Mouse (Mus musculus) heart, postnatal 36 days (tissue): ENCODE measurements around the gene Rad9b. TPM values are rescaled to one million over a fixed set of nuclear protein-coding genes. Genes with fewer than 3 reads are reported as not detected.

Experiments
- DNase-seq, 2 experiments: peaks; one replicate each; pipeline ENCODE4 v3.0.0; 2021 to 2022
- intact Hi-C: fragments of 180-260 bp; cut with DNase I; formaldehyde crosslinking; loops from one replicate; pipeline ENCODE4 v1.15.1; 2025
- total RNA-seq, 2 experiments: library from RNA; stranded (reverse); gene quantifications; 2 replicates each; pipeline ENCODE4 v1.2.3; 2021

The Rad9b gene
- total RNA-seq: under 1 TPM; 0.57 to 0.94 TPM

DNA sequence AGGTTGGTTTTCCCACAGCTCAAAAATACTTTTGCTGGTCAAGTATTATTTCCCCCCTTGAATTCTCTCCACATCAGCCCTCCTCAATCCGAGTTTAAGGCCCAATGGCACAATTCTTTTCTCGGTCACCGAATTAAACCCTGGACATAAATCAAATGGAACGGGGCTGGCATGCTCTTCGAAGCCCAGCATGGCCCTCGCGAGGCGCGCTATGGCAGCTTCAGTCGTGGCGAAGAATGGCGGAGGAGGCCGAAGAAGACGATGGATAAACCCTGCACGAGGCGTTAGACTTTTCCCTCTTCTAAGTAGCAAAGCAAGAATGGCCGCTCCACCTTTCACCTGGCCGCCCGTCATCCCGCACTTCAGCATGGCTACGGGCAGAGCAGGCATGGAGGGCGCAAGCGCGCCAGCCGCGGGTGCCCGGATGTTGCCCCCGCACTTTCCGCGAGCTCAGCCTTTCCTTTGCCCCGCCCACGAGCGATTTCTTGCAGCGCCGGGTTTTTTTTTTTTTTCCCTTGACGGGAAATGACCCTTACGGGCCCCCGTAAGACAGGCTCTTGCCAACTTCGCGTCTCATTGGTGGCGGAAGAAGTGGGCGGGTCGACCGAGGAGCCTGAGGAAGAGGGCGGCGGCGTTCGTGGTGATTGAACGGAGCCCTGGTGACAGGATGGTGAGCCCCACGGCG lies at the start of gene Rad9b, which contains the start of gene Vps29:
Rad9b (minus strand) TSS at position 427 of the 685 bp plus-strand sequence.
Vps29 (plus strand) TSS at position 563 of the 685 bp plus-strand sequence.
- DNase-seq: peak; percentile 98 to 99
- intact Hi-C loops: loop anchor here (2.0 kb wide), 1 partner anchor 19 kb away; the partner anchor contains the start of gene Fam216a

DNA sequence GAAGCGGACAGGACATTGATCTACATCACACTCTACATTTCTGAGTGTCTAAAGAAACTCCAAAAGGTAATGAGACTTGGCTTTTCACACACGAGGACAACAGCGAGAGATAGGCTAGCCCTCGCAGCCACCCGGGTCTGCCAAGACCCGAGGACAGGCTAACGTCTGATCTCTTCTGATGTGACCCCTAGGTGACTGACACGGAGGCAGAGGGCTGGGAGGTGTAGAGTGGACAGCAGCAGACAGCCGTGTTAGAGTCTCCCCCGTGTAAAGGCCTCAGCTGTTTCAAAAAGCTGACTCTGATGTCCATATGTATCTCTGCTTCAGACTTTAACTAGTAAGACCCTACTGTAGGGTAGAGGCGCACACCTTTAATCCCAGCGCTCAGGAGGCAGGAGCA lies 49.3 kb upstream of the Rad9b start:
- no peak for DNase-seq
- intact Hi-C loops: loop anchor here (2.0 to 5.0 kb wide), 2 partner anchors 19 to 324 kb away; no protein-coding TSS in a partner anchor

DNA sequence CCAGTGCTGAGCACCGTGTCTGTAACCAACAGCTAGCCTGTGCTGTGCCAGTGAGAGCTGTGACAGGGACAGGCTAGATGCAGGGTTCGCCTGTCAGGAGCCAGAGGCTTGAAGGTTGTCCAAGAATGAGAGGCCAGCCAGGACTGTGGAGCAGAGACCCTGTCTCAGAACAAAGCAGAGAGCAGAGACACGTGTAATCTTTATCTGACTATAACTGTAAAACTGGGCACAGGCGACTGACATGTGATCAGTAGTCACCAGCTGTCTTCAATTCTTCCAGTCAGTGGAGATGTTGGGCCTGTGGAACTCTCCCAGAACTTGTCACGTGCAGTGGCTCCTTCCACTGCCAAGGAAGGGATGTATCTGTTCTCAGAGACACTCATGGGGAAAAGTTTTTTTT lies 48.7 kb upstream of the Rad9b start:
- intact Hi-C loops: loop anchor here (2.0 to 5.0 kb wide), 2 partner anchors 20 to 325 kb away; no protein-coding TSS in a partner anchor
- peak; percentile 70 to 77 for DNase-seq

DNA sequence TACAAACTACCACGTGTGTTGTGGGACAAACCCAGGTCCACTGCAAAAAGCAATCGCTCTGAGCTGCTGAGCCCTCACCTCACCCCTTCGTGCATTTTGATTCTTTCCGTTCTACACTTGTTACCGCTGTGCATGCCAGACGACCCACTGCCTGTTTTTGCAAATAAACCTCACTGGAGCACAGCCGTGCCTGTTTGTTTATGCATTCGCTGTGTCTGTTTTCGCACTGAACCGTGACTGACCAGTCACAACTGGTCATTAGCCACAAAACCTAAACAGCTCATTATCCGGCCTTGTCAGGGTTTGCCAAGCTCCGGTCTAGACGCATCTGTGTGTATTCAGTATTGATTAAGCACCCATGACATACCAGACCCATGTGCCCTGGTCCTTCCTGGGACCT lies 48.1 kb upstream of the Rad9b start:
- intact Hi-C loops: loop anchor here (2.0 to 5.0 kb wide), 2 partner anchors 21 to 325 kb away; no protein-coding TSS in a partner anchor
- DNase-seq: no peak

DNA sequence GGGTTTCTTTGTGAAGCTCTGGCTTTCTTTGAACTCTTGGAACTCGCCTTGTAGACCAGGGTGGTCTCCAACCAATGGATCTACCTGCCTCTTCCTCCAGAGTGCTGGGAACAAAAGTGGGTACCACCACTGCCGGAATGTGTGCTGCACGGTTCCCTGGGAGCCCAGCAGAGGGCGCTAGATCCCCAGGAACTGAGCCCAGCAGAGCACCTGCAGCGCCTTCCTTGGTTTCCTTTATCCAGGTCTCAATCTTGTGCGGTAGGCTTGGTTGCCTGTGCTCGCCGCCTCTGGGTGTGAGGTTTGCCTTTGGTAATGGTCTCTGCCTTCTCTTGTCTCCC lies 47.2 kb upstream of the Rad9b start:
- DNase-seq: peak; percentile 84
- intact Hi-C loops: loop anchor here (1.0 to 5.0 kb wide), 2 partner anchors 226 to 326 kb away; no protein-coding TSS in a partner anchor

DNA sequence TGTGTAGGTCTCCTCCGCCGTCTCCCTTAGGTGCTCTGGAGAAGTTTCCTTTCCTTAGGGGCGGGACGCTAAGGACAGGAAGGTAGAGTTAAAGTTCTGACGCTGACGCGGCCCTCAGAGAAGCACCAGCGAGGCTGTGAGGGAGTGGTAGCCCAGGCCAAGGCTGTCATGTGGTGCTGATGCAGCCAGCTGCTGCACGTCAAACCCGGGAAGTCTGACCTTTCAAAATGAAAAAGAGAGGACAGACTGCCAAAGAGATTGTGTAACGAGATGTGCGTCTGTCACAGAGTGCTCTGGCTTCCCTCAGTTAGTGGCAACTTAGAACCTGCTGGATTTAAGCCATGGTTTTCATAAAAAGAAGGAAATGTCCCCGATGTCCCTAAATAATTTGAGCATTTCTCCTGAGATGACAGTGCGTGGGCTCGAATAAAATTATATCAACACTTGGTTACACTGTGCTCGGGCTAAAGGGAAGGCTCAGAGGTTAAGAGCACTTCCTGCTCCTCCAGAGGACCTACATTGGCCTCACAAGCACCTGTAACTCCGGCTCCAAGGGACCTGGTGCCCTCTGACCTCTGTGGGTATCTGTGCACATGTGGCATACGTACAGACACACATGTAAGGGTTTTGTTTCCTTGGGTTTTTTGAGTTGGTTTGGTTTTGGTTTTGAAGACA lies 46.7 kb upstream of the Rad9b start:
- DNase-seq: peak; percentile 73 to 75
- intact Hi-C loops: loop anchor here (1.0 to 5.0 kb wide), 2 partner anchors 227 to 327 kb away; no protein-coding TSS in a partner anchor

DNA sequence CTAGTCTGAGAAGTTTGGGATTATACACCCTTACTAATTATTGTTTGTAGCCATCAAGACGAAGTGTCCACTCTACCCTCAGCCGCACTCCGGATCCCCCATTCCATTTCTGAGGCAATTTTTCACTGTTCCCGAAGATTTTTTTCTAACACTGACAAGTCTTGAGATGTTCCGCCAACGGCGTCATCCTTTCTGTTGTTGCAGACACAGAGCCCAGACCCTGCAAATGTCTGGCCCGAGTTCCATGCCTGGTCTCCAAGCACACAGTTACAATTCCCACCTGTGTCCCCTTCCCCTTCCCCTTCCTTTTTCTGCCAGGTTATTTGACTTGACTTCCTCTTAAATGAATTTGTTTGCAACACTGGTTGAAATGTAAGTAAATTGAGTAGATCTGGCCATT lies 45.8 kb upstream of the Rad9b start:
- intact Hi-C loops: loop anchor here (2.0 to 5.0 kb wide), 2 partner anchors 27 to 327 kb away; partner anchors contain the start of gene Fam216a
- no peak for DNase-seq

DNA sequence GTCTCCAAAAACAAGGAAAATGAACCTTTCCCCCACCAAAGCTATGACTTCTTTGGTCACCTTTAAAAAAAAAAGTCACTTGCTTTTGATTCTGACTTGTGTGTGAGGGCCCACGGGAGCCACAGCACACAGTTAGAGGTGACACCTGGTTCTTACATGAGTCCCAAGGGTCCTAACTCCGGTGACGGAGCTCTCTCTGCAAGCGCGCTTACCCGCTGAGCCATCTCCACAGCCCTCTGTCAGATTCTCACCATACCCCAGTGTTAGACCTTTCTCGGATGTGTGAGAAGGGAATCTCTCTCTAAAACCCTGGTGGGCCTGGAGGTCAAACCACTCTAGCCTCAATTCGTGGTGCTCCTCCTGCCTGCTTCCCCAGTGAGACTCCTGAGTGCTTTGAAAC lies 43.5 kb upstream of the Rad9b start:
- DNase-seq: no peak
- intact Hi-C loops: no loop called here

DNA sequence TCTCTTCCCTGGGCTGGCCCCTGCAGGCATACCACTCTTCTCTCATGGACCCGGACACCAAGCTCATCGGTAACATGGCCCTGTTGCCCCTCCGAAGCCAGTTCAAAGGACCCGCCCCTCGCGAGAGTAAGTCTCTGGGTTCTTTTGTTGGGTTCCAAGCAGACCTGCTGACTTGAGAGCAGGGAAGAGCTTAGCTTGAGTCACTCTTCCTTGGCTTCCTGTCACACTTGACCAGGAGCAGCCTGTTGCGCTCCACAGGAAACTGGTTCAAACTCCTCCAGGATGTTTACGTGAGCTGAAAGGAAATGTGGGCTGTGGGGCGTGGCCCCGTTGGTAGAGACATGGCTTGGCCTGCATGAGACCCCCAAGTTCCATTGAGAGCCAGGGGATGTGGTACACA lies 42.8 kb upstream of the Rad9b start:
- intact Hi-C loops: no loop called here
- peak; percentile 49 to 51 for DNase-seq

DNA sequence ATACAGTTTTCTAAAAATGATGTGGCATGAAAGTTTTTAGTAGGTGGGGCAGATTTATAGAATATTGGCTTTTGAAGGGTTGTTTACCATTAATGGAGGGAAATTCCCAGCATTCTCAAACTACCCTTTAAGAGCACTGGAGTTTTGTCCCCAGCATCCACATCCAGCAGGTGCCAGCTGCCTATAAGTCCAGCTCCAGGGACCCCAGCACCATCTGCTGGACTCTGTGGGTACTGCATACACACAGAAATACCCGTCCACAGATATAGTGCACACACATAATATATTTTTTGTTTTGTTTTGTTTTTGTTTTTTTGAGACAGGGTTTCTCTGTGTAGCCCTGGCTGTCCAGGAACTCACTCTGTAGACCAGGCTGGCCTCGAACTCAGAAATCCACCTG lies 39.9 kb upstream of the Rad9b start:
- DNase-seq: peak; percentile 67 to 83
- intact Hi-C loops: loop anchor here (5.0 kb wide), 1 partner anchor 127 kb away; no protein-coding TSS in a partner anchor

DNA sequence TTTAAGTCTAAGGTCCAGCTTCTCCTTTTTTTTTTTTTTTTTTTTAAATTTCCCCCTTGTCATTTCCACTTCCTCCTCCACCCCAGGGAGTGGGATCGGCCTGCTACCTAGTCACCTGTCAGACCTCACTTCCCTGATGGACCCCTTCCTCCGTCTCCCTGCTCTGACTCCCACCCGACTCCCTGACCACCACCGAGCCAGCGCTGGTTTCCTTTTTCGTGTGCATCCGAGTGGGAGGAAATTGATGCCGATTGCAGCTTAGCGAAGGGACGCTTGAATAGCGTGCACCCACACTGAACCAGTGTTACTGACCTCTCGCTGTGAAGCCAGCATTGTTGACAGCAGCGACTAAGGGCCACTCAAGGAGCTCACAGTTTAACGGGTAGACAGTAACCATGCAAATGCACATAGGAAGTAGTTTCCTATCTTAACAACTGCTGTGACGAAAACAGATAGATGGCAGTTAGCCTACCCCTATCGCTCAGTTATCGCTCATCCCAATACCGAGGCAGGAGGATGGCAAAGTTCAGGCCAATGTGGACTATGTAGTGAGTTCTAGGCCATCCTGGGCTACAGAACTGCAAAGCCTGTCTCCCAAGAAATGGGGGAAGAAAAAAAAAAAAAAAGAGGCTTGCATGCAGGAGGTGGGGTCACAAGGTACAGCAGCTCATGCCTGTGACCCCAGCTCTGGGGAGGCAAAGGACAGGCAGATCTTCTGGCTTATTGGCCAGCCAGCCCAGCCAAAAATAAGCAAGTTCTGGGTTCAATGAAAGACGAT lies 38.4 kb upstream of the Rad9b start:
- intact Hi-C loops: loop anchor here (5.0 kb wide), 1 partner anchor 125 kb away; no protein-coding TSS in a partner anchor
- peak; percentile 43 to 46 for DNase-seq

DNA sequence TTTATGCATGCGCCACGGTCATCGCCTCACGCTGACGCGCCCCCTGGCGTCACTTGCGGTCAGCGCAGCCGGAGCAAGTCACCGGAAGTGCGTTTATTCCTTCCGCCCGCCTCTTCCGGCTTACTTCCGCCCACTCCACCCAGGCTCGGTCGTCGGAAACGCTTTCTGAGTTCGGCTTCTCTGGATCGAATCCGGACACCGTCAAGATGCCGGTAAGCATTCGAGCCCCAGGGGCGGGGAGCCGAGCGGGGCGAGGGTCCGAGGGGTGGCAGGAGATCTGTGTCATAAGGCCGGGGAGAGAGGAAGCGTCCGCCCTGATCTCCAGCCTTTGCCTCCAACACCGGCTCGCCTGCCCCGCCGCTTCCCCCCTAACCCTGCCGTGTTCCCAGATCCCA lies 37.8 kb upstream of the Rad9b start, which contains the start of gene Arpc3:
Arpc3 (plus strand) TSS at position 93 of the 395 bp plus-strand sequence.
- peak; percentile 94 for DNase-seq
- intact Hi-C loops: loop anchor here (5.0 kb wide), 1 partner anchor 124 kb away; no protein-coding TSS in a partner anchor

DNA sequence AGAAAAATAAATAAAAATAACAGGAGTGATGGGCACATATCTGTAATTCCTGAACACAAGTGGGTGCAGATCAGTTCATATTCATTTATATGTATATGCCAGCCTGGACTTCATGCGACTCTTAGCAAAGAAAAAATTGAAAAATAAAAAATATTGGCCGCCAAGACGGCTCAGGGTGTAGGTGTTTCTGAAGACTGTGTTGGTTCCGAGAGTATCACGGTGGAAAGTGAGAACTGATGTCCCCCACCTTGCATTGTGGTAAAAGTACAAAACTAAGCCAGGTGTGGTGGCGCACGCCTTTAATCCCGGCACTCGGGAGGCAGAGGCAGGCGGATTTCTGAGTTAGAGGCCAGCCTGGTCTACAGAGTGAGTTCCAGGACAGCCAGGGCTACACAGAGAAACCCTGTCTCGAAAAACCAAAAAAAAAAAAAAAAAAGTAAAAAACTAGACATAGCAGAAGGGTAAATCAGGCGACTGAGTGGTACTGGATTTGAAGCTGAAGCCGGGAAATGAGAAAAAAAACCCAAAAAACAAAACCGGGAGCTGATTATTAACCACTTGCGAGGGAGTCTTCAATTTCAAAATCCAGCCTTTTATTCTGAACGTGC lies 37.2 kb upstream of the Rad9b start:
- intact Hi-C loops: loop anchor here (5.0 kb wide), 1 partner anchor 124 kb away; no protein-coding TSS in a partner anchor
- no peak for DNase-seq

DNA sequence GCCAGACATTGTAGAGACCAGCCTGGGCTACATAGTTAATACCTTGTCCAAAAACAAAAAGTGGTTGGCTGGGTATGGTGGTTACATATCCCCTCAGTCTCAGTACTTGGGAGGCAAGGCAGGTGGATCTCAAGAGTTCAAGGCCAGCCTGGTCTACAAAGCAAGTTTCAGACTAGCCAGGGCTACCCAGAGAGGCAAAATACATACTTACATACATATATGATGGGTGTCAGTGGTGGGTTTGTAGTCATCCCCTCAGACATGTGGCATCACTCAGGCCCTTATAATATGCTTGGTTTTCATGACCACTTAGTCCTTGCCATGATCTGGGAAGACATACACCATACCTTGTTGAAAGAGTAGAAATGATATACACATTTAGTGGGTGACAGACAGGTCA lies 36.6 kb upstream of the Rad9b start:
- intact Hi-C loops: loop anchor here (5.0 kb wide), 1 partner anchor 123 kb away; no protein-coding TSS in a partner anchor
- DNase-seq: no peak

DNA sequence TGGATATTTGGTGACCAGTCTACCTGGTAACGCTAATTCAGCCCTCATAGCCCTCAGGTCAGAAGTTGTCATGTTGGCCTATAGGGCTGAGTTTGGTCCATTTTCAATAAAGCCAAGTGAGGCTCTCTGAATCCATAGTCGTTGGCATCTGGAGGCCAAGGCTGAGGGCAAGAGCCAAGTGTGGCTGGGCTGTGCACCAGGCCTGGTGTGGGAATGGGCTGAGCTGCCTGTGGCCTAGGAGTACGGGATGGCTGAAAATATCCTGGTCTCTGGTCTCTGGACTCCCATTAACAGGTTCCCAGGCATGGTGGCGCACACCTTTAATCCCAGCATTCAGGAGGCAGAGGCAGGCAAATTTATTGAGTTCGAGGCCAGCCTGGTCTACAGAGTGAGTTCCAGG lies 36.0 kb upstream of the Rad9b start:
- DNase-seq: no peak
- intact Hi-C loops: loop anchor here (5.0 kb wide), 1 partner anchor 123 kb away; no protein-coding TSS in a partner anchor

DNA sequence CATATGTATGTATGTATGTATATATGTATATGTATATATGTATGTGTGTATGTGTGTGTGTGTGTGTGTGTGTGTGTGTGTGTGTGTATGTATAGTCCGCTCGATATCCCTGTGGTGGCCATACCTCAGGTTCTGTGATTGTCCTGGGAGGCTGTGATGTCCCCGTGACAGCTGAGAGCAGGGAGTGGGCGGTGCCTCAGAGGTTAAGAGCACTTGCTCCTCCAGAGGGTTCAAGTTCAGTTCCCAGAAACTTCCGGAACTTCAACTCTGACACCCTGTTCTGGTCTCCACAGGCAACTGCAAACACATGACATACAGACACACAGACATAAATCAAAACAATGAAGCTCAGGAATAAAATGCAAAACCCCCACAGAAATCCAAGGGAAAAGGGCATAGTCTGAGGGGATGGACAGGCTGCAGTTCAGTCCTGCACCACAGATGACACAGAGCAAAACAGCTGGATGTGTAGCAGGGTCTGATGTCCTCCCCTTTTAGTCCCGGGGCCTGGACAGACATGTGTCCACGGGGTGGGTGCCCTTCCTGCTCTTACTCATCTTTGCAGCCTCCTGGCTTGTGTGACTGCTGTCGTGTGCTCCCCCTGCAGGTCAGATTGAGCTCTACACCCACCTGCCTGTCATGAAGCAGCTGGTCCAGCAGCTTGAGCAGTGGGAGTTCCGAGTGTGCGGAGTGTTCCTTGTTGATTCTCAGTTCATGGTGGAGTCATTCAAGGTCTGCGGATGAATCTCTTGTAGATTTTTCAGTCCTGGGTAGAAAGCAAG lies 25.5 kb upstream of the Rad9b start:
- intact Hi-C loops: no loop called here
- DNase-seq: peak; percentile 71 to 73

DNA sequence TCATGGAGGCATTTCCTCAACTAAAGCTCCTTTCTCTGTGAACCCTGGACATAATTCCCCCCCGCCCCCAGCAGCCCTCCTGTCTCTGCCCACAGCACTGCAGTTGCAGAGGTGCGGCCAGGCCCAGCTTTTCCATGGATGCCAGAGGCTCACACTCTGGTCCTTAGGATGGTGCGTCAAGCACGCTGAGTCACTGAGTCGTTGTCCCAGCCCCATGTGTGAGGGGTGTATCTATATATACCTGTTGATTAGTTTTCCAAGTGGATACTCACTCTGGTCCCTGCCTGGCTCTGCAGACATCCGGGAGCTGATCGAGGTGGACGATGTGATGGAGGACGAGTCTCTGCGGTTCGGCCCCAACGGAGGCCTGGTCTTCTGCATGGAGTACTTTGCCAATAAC lies 24.1 kb upstream of the Rad9b start:
- DNase-seq: no peak
- intact Hi-C loops: no loop called here

DNA sequence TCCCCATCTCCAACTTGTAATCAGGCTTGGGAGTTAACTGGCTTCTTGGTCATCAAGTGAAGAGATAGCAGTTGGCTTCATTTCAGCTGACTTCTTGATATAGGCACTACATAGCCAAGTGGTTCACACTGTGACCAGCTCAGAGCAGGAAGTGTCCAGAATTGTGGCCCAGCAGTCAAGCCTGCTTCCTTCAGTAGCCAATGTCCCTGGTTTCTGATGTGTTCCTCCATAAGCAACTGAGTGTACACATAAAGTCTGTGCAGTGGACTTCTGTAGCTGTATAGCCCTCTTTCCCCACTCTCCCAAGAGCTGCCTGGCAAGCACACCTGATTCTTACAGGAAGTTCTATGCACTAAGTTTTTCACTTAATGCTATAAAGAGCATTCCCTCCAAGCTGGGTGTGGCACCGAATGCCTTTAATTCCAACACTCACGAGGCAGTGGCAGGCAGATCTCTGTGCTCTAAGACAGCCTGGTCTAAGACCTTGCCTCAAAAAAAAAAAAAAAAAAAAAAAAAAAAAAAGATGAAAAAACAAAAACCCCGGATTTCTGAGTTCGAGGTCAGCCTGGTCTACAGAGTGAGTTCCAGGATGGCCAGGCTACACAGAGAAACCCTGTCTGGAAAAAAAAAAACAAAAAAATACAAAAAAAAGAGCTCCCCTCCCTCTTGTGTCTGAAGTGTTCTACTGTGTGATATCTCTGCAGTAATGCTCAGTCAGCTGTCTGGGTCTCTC lies 23.2 kb upstream of the Rad9b start:
- intact Hi-C loops: no loop called here
- DNase-seq: no peak
